Mouse (Mus musculus) G1E (cell line): ENCODE measurements around the gene Mkrn3.

Source experiments
- CTCF ChIP-seq: IDR thresholded peaks from 2 replicates; pipeline ENCODE4 v1.5.1; 2012; ENCODE audit warnings: low read depth, low read length, inconsistent platforms, mixed read lengths
- GATA1 ChIP-seq: IDR thresholded peaks from 2 replicates; pipeline ENCODE4 v1.6.1; 2012; ENCODE audit warnings: borderline replicate concordance, low read length, inconsistent platforms, mixed read lengths
- GATA2 ChIP-seq: IDR thresholded peaks from 2 replicates; pipeline ENCODE4 v1.6.1; 2012; ENCODE audit warnings: low read depth, low read length, inconsistent platforms, borderline replicate concordance
- POLR2AphosphoS5 ChIP-seq: IDR thresholded peaks from 2 replicates; pipeline ENCODE4 v1.6.1; 2012; ENCODE audit warnings: low read depth, low read length, inconsistent platforms; ENCODE audit not compliant: insufficient replicate concordance
- TAL1 ChIP-seq: conservative IDR thresholded peaks from 2 replicates; pipeline ENCODE4 v1.6.1; 2012; ENCODE audit warnings: low read depth, low read length, inconsistent platforms, mixed read lengths

DNA sequence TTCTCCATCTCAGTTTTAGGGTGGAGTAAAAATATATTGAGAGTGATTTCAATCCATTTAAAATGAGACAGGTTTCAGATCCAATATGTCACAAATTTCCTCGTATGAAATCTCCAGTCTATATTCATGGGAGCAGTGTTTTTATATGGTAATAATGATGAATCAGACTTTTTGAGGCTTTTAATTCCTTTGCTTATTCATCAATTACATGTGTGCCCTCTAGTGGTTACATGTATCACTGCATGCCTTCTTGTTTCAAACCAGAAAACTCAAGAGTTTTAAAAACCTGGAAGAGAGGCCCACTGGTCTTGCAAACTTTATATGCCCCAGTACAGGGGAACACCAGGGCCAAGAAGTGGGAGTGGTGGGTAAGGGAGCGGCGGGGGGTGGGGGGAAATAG, 13.3 kb upstream of the Mkrn3 start:
- no peak for TF ChIP-seq GATA2
- no peak for TF ChIP-seq POLR2AphosphoS5
- no peak for TF ChIP-seq CTCF
- no peak for TF ChIP-seq GATA1
- no peak for TF ChIP-seq TAL1
